Mouse (Mus musculus): ENCODE results near the gene Mettl8.

DNA sequence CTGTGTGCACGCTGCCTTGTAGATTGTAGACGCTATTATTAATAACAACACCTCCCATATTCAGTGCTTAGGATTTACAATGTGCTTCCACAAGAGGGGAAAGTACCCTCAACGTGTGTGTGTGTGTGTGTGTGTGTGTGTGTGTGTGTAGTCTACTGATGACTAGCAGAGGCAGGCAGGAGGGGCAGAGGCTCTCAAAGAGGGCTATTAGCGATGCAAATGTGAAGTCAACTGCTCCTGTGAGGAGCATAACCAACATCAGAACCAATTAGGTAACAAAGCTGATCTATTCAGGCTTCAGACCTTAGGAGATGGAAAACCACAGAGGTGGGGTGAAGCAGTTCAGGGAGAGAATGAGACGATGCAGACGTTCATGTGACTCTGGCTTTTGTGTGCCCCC is 95.3 kb downstream of the Mettl8 start:
- TF ChIP-seq CTCF (IDR thresholded peaks at IDR 0.05; ENCODE audit: borderline replicate concordance, control insufficient read depth, extremely low read depth, insufficient read depth, low read length, poor library complexity), result no peak
- TF ChIP-seq POLR2A (IDR thresholded peaks at IDR 0.05; ENCODE audit: control insufficient read depth, extremely low read depth, insufficient read depth, low read length, poor library complexity), result no peak

Data from thymus, adult 2 months (tissue).